Mouse (Mus musculus) olfactory bulb, adult 2 months (tissue): Measurements from ENCODE around the gene Lrp6. TPM values are rescaled to one million over a fixed set of nuclear protein-coding genes. Genes with fewer than 3 reads are reported as not detected.

Experiments
- H3K27ac ChIP-seq: fragments of 200-500 bp; 2 replicates; pipeline ENCODE4 v1.5.1; 2012; ENCODE audit warnings: low read depth, low read length; ENCODE audit not compliant: insufficient read depth
- H3K4me1 ChIP-seq: fragments of 200-500 bp; 2 replicates; pipeline ENCODE4 v1.6.1; 2012; ENCODE audit warnings: low read length; ENCODE audit not compliant: control insufficient read depth, insufficient read depth
- H3K4me3 ChIP-seq: fragments of 200-500 bp; 2 replicates; pipeline ENCODE4 v1.5.1; 2012; ENCODE audit warnings: mild to moderate bottlenecking, low read depth, low read length, moderate library complexity; ENCODE audit not compliant: insufficient read depth
- CTCF ChIP-seq: fragments of 200-500 bp; IDR thresholded peaks from 2 replicates; pipeline ENCODE4 v1.5.1; 2012; ENCODE audit warnings: low read depth, mild to moderate bottlenecking, low read length, moderate library complexity; ENCODE audit not compliant: insufficient read depth
- POLR2A ChIP-seq: fragments of 200-500 bp; IDR thresholded peaks from 2 replicates; pipeline ENCODE4 v1.6.1; 2012; ENCODE audit warnings: mild to moderate bottlenecking, low read depth, low read length, moderate library complexity; ENCODE audit not compliant: insufficient read depth
- WGBS: fragments of 180-500 bp; shearing (Covaris S2); methylation state at CpG from one replicate; pipeline ENCODE4 v1.1.7; 2018; 5-methylcytosine and 5-hydroxymethylcytosine counted together
- polyA plus RNA-seq: library from polyadenylated mRNA; stranded (reverse); fragments of >200 nt; gene quantifications from 2 replicates; pipeline ENCODE4 v1.2.4, GENCODE M21; 2012; ENCODE audit warnings: low replicate concordance; ENCODE audit not compliant: missing spikeins, insufficient read depth, insufficient read length

The Lrp6 gene
- polyA plus RNA-seq, 1 experiment = 154 TPM

GRCm38 (mm10) chr6:134528396-134528795 is 38.4 kb downstream of the Lrp6 start:
- TF ChIP-seq POLR2A (no peak), CTCF (no peak)
- WGBS = 98% methylated on average over 7 of the region's 7 CpGs
- peaks cover 10% of the 10 kb centered on the region for H3K4me1 ChIP-seq
- no peak overlapping the region for H3K27ac ChIP-seq
- H3K4me3 ChIP-seq = no peak overlapping the region

GRCm38 (mm10) chr6:134527596-134528128 is 39.1 kb downstream of the Lrp6 start:
- TF ChIP-seq CTCF = no peak
- TF ChIP-seq POLR2A = no peak
- H3K4me1 ChIP-seq = peaks cover 10% of the 10 kb centered on the region
- H3K4me3 ChIP-seq = no peak overlapping the region
- H3K27ac ChIP-seq = no peak overlapping the region
- WGBS = 46% methylated on average over 6 of the region's 6 CpGs

GRCm38 (mm10) chr6:134526821-134527595 is 39.8 kb downstream of the Lrp6 start:
- Histone ChIP-seq H3K4me1 (peaks cover 10% of the 10 kb centered on the region), H3K4me3 (no peak overlapping the region), H3K27ac (no peak overlapping the region)
- 68% methylated on average over 10 of the region's 10 CpGs for WGBS
- no peak for TF ChIP-seq POLR2A
- no peak for TF ChIP-seq CTCF

- 80% methylated on average over 5 of the region's 5 CpGs for WGBS
- Histone ChIP-seq H3K27ac (no peak overlapping the region), H3K4me3 (no peak overlapping the region), H3K4me1 (peaks cover 13% of the 10 kb centered on the region)
- TF ChIP-seq POLR2A (no peak), CTCF (no peak)
Measured at GRCm38 (mm10) chr6:134526275-134526674, 40.5 kb downstream of the Lrp6 start.

GRCm38 (mm10) chr6:134521411-134521810 is 45.4 kb downstream of the Lrp6 start:
- Histone ChIP-seq H3K27ac (no peak overlapping the region), H3K4me1 (peaks cover 3% of the 10 kb centered on the region; the same call in 1 of the 2 replicates), H3K4me3 (no peak overlapping the region)
- WGBS = 55% methylated on average over 10 of the region's 10 CpGs
- TF ChIP-seq POLR2A = no peak
- TF ChIP-seq CTCF = no peak

GRCm38 (mm10) chr6:134520821-134521220 is 45.9 kb downstream of the Lrp6 start:
- no peak overlapping the region for H3K27ac ChIP-seq
- no peak overlapping the region for H3K4me3 ChIP-seq
- peaks cover 3% of the 10 kb centered on the region; the same call in 1 of the 2 replicates for H3K4me1 ChIP-seq
- TF ChIP-seq CTCF = no peak
- no peak for TF ChIP-seq POLR2A
- WGBS = 60% methylated on average over 3 of the region's 3 CpGs

GRCm38 (mm10) chr6:134518450-134518849 is 48.3 kb downstream of the Lrp6 start:
- H3K4me1 ChIP-seq = peaks cover 3% of the 10 kb centered on the region; the same call in 1 of the 2 replicates
- 86% methylated on average over 5 of the region's 5 CpGs for WGBS
- H3K4me3 ChIP-seq = no peak overlapping the region
- no peak overlapping the region for H3K27ac ChIP-seq
- no peak for TF ChIP-seq POLR2A
- TF ChIP-seq CTCF = no peak

- peaks cover 3% of the 10 kb centered on the region; the same call in 1 of the 2 replicates for H3K4me1 ChIP-seq
- WGBS = 71% methylated on average over 4 of the region's 4 CpGs
Measured at GRCm38 (mm10) chr6:134517141-134517540, 49.6 kb downstream of the Lrp6 start.

GRCm38 (mm10) chr6:134515416-134515815 is 51.3 kb downstream of the Lrp6 start:
- Histone ChIP-seq H3K4me3 (no peak overlapping the region), H3K4me1 (no peaks in the 10 kb centered on the region; the same call in 1 of the 2 replicates), H3K27ac (no peak overlapping the region)
- no peak for TF ChIP-seq CTCF
- no peak for TF ChIP-seq POLR2A
- 77% methylated on average over 4 of the region's 4 CpGs for WGBS

More at GRCm38 (mm10) chr6:134517141-134517540, 49.6 kb downstream of the Lrp6 start:
- no peak overlapping the region for H3K27ac ChIP-seq
- TF ChIP-seq POLR2A (no peak), CTCF (no peak)
- H3K4me3 ChIP-seq = no peak overlapping the region
